Mouse (Mus musculus): ENCODE results near the gene Tifab. TPM values are rescaled to one million over a fixed set of nuclear protein-coding genes. Genes with fewer than 3 reads are reported as not detected.
"Not testable (repeated sequence)": the region's sequence is repeated elsewhere in the genome, so short reads cannot be mapped to it uniquely, and the experiment has no call there.

Gene Tifab
- polyA plus RNA-seq, 1 experiment from 2014 or later: 1.5 TPM

DNA sequence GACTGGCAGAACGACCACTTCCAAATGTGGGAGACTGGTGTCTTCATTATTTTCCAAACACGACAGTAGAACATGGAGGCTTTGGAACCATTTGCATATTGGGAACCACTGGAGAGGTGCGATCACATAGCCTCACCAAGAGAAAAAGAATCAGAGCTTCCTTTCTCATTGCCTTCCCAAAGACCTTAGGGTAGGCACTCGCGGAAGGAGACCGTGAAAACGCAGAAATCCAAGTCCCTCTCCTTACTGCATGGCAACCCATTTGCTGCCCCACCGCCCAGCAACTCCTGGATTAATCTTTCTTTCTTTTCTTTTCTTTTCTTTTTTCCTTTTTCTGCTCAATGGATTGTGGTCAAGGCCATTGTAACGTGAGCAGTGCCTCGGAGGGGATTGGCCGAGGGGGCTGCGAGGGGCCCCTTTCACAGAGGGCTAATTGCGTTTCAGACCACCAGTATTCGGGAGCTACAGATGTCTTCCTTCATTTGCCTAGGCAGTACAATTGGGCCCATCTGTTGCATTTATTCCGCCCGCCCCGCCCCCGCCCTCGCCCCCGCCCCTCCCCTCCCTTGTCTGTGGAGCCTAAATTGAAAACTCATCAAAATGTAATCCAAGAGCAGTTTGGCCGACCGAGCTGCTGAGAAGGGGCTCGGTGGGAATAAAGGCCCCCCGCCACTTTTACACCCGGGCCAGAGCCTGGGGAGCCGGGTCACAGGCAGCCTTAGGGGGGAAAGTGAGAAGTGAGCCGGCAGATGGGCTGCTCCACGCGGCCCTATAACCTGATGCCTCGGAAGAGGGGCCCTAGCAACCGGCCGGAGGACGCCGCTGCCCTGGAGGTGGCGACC, 29.8 kb upstream of the Tifab start:
- Histone ChIP-seq H3K4me2 (peak overlapping the region; percentile 39), H3K27ac (no peak overlapping the region), H3K27me3 (peaks cover 88% of the 10 kb centered on the region), H3K9me3 (peaks cover 10% of the 10 kb centered on the region), H3K4me3 (peak overlapping the region; percentile 7; the same call in 1 of the 2 replicates), H3K4me1 (replicated peaks) (peaks cover 17% of the 10 kb centered on the region), H3K9ac (peak overlapping the region; percentile 39; the same call in 1 of the 2 replicates), H3K36me3 (no peaks in the 10 kb centered on the region)
- 1% methylated on average over 35 of the region's 35 CpGs for WGBS
- ATAC-seq (ENCODE audit: low FRiP score): no peak

DNA sequence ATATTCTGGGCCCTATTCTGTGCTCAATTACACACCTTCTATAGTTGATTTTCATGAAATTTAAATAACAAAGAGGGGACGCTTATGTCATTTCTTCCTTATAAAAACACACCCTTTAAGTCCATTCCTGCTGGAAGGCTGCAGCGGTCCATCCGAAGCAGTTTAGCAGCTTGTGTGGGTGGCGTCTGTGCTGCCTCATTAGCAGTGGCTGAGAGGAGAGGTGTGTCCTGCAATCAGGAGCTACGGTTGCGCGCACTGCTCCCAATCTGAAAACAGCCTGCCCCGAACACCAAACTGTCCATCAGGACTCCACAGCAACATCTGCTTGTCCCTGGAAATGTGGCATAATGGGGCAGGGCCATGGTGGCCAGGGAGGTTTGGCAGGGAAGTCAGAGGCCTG, 20.8 kb upstream of the Tifab start:
- no peak for ATAC-seq (ENCODE audit: low FRiP score)
- no peak overlapping the region for H3K4me3 ChIP-seq
- 38% methylated on average over 8 of the region's 8 CpGs for WGBS
- no peaks in the 10 kb centered on the region for H3K4me1 ChIP-seq (replicated peaks)
- H3K9me3 ChIP-seq: no peaks in the 10 kb centered on the region
- H3K4me2 ChIP-seq: no peak overlapping the region
- H3K36me3 ChIP-seq: no peaks in the 10 kb centered on the region
- H3K9ac ChIP-seq: no peak overlapping the region
- peaks cover 79% of the 10 kb centered on the region for H3K27me3 ChIP-seq
- no peak overlapping the region for H3K27ac ChIP-seq

DNA sequence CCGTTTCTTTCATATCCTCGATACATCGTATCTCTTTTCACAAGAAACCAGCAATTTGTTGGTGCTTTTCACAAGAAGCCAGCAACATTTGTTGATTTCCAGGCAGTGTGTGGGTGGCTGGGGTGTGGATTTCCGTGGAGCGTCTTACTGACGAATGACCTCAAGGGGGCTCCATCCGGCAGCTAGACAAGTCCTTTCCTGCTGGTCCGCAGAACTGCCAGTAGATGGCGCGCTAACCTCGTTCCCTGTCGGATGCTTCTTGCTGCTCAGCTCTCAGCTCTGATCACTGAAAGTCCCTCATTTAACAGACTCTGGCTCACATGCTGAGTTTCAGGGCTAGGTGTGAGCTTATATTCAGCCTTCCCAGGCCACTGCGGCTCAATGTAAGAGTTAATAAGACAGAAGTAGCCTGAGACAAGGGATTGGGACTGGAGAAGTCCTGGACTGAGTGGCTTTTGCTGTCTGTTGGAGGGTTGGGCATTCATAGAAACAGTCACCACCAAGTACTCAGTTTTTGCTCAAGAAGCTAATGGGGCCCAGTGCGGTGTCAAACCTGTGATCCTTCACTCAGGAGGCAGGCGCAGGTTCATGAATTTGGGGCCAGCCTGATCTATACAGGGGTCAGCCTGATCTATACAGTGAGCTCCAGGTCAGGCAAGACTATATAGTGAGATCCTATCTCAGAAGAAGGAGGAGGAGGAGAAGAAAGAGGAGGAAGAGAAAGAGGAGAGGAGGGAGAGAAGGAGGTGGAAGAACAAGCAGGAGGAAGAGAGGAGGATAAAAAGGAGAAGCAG, 19.0 kb upstream of the Tifab start:
- no peaks in the 10 kb centered on the region for H3K9me3 ChIP-seq
- H3K4me1 ChIP-seq (replicated peaks): no peaks in the 10 kb centered on the region
- no peak overlapping the region for H3K9ac ChIP-seq
- H3K27ac ChIP-seq: no peak overlapping the region
- H3K27me3 ChIP-seq: peaks cover 74% of the 10 kb centered on the region
- no peak overlapping the region for H3K4me3 ChIP-seq
- peak; percentile 72 for ATAC-seq (ENCODE audit: low FRiP score)
- no peak overlapping the region for H3K4me2 ChIP-seq
- WGBS: 12% methylated on average over 15 of the region's 15 CpGs
- H3K36me3 ChIP-seq: no peaks in the 10 kb centered on the region

DNA sequence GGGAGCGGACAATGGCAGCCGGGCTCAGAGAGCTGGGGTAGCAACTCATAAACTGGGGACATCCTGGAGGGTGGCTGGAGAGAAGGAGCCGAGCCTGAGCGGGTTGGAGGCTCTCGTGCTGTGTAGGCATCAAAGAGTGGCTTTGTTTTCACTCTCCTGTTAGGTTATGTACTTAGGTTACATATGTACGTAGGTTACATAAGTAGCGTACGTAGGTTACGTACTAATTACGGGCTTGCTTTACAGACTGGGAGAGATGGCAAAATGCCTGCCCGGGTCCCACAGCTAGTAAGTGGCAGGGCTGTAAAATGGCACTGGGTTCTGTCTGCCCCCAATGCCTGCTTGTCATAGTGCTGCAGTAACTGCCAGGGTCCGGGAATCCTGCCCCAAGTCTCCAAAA, 18.3 kb upstream of the Tifab start:
- Histone ChIP-seq H3K4me1 (replicated peaks) (no peaks in the 10 kb centered on the region), H3K36me3 (no peaks in the 10 kb centered on the region), H3K27me3 (peaks cover 68% of the 10 kb centered on the region), H3K9me3 (no peaks in the 10 kb centered on the region), H3K9ac (no peak overlapping the region), H3K4me2 (no peak overlapping the region), H3K27ac (no peak overlapping the region), H3K4me3 (no peak overlapping the region)
- no peak for ATAC-seq (ENCODE audit: low FRiP score)
- 56% methylated on average over 12 of the region's 12 CpGs for WGBS

GRCm38 (mm10) chr13:56195824-56196223, 17.1 kb upstream of the Tifab start:
- not testable (repeated sequence) for ATAC-seq (ENCODE audit: low FRiP score); H3K4me1 ChIP-seq (replicated peaks); H3K27ac ChIP-seq; H3K4me2 ChIP-seq; H3K9me3 ChIP-seq; H3K36me3 ChIP-seq; H3K9ac ChIP-seq; H3K4me3 ChIP-seq
- 90% methylated on average over 11 of the region's 11 CpGs for WGBS
- H3K27me3 ChIP-seq: peaks cover 58% of the 10 kb centered on the region

GRCm38 (mm10) chr13:56194181-56194580, 15.5 kb upstream of the Tifab start:
- H3K9me3 ChIP-seq; H3K9ac ChIP-seq; H3K4me1 ChIP-seq (replicated peaks); ATAC-seq (ENCODE audit: low FRiP score); H3K4me3 ChIP-seq; H3K36me3 ChIP-seq; H3K27ac ChIP-seq; H3K4me2 ChIP-seq: not testable (repeated sequence)
- peaks cover 42% of the 10 kb centered on the region for H3K27me3 ChIP-seq
- 93% methylated on average over 11 of the region's 11 CpGs for WGBS

DNA sequence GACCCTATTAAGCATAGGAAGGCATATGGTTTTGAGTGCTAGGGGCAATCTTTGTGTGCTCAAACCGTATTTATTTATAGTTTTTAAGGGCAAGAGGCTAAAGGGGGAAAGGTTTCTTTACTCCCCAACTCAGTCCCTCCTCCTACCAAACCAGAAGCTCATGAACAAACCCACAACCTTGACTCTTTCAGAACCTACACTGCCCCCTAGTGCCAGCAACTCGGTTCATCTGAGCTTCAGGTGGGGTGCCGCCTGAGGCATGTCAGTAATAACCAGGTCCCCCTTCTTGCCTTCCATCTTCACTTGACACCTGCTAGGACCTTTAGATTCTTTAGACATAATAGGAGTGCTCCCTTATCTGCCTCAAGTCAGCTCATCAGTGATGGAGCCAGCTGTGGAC, 12.5 kb upstream of the Tifab start:
- no peaks in the 10 kb centered on the region for H3K4me1 ChIP-seq (replicated peaks)
- WGBS: 47% methylated on average over 3 of the region's 3 CpGs
- H3K27me3 ChIP-seq: peaks cover 17% of the 10 kb centered on the region; the same call in 1 of the 2 replicates
- no peak for ATAC-seq (ENCODE audit: low FRiP score)
- H3K36me3 ChIP-seq: no peaks in the 10 kb centered on the region
- no peak overlapping the region for H3K4me3 ChIP-seq
- no peaks in the 10 kb centered on the region for H3K9me3 ChIP-seq
- no peak overlapping the region for H3K27ac ChIP-seq
- H3K9ac ChIP-seq: no peak overlapping the region
- no peak overlapping the region for H3K4me2 ChIP-seq

DNA sequence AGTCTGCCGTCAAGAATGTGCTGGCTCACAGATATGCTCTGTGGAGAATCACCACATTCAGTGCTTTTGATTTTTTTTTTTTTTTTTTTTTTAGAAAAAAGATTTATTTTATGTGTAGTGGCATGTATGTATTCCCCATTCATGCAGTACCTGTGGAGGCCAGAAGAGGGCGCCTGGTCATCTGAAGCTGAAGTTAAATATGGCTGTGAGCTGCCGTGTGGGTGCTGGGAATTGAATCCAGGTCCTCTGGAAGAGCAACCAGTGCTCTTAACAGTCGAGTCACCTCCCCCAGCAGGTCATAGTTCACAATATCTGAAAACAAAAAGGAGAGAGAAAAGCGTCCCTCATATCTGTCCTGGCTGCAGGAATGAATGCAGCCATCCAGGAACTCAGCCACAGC, 11.0 kb upstream of the Tifab start:
- Histone ChIP-seq H3K36me3 (no peaks in the 10 kb centered on the region), H3K9me3 (no peaks in the 10 kb centered on the region), H3K4me1 (replicated peaks) (no peaks in the 10 kb centered on the region), H3K27ac (no peak overlapping the region), H3K9ac (no peak overlapping the region), H3K27me3 (peaks cover 11% of the 10 kb centered on the region; the same call in 1 of the 2 replicates), H3K4me2 (no peak overlapping the region), H3K4me3 (no peak overlapping the region)
- ATAC-seq (ENCODE audit: low FRiP score): no peak
- WGBS: 80% methylated on average over 5 of the region's 5 CpGs

GRCm38 (mm10) chr13:56183687-56184086, 5.0 kb upstream of the Tifab start:
- H3K4me3 ChIP-seq: no peak overlapping the region
- no peak for ATAC-seq (ENCODE audit: low FRiP score)
- no peak overlapping the region for H3K27ac ChIP-seq
- no peaks in the 10 kb centered on the region for H3K9me3 ChIP-seq
- 93% methylated on average over 5 of the region's 5 CpGs for WGBS
- H3K9ac ChIP-seq: no peak overlapping the region
- H3K36me3 ChIP-seq: no peaks in the 10 kb centered on the region
- 0 out of 2 replicates have a peak, but pooled peaks cover 2% of the 10 kb centered on the region for H3K27me3 ChIP-seq
- H3K4me2 ChIP-seq: no peak overlapping the region
- H3K4me1 ChIP-seq (replicated peaks): no peaks in the 10 kb centered on the region

DNA sequence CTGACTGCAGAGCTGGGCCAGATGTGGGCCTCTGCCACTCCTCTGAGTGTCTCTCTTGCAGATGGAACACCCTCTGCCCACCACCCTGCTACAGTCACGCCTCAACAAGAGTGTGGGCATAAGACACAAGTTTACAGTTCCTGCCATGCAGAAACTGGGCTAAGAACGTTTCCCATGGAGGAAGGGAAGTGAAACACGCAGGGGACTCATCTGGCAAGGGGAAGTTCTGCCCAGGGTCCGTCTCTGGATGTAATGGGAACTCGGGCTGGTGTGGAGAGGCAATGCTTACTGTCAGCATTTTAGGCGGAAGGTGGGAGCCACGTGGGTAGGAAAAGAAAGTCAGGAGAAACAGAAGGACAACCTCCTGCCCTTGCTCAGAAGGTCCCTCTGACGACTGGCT, 2.7 kb upstream of the Tifab start:
- Histone ChIP-seq H3K36me3 (no peaks in the 10 kb centered on the region), H3K4me2 (no peak overlapping the region), H3K9ac (no peak overlapping the region), H3K27ac (no peak overlapping the region), H3K27me3 (0 out of 2 replicates have a peak, but pooled peaks cover 4% of the 10 kb centered on the region), H3K4me1 (replicated peaks) (no peaks in the 10 kb centered on the region), H3K9me3 (no peaks in the 10 kb centered on the region), H3K4me3 (no peak overlapping the region)
- ATAC-seq (ENCODE audit: low FRiP score): no peak
- 72% methylated on average over 8 of the region's 8 CpGs for WGBS

DNA sequence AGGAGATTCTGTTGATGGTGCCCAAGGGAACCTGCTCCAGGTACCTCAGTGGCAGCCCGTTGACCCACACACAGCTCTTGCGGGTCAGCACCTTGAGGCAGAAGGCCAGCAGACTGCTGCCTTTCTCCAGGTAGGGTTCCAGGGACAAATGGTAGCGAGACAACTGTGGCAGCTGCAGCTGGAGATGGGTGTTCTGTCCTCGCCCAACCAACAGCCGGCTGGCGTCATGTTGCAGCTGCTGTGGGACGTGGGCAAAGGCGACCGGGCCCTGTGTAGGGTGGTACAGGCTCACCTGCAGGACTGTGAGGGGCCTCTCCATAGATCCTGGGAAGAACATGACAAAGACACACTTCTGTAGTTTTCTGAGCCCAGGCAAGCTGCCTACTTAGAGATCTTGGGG, 2.4 kb downstream of the Tifab start:
- Histone ChIP-seq H3K4me1 (replicated peaks) (no peaks in the 10 kb centered on the region), H3K9me3 (no peaks in the 10 kb centered on the region), H3K27ac (no peak overlapping the region), H3K9ac (no peak overlapping the region), H3K4me3 (no peak overlapping the region), H3K36me3 (no peaks in the 10 kb centered on the region), H3K4me2 (no peak overlapping the region), H3K27me3 (peaks cover 8% of the 10 kb centered on the region; the same call in 1 of the 2 replicates)
- ATAC-seq (ENCODE audit: low FRiP score): no peak
- 93% methylated on average over 9 of the region's 9 CpGs for WGBS

DNA sequence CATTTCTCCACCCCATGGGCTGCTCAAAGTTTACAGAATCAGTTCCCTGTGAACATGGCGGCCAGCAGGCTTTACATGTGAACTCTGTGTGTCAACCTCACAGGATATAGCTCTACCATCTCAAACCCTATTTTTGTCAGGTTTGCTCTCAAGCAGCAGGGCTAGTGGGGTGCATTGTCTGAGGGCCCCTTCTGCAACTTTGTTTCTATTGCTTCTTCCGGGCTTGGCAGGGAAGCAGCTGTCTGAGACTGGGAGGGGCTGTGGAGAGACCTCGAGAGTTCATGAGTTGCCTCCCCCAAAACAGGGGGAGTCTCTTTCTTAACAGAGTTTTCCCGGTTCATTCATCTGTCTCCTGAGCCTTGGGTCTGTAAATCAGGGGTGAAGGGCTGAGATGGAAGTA, 2.8 kb downstream of the Tifab start:
- H3K9ac ChIP-seq: no peak overlapping the region
- no peaks in the 10 kb centered on the region for H3K36me3 ChIP-seq
- H3K4me2 ChIP-seq: no peak overlapping the region
- 83% methylated on average over 4 of the region's 4 CpGs for WGBS
- no peak overlapping the region for H3K27ac ChIP-seq
- no peaks in the 10 kb centered on the region for H3K4me1 ChIP-seq (replicated peaks)
- H3K4me3 ChIP-seq: no peak overlapping the region
- no peak for ATAC-seq (ENCODE audit: low FRiP score)
- H3K27me3 ChIP-seq: peaks cover 8% of the 10 kb centered on the region; the same call in 1 of the 2 replicates
- no peaks in the 10 kb centered on the region for H3K9me3 ChIP-seq
